ENCODE assay signal across 28 mouse cellular contexts in genomic region chr3:126383276-126383675, GRCm38 (mm10). TPM values are rescaled to one million over a fixed set of nuclear protein-coding genes. Genes with fewer than 3 reads are reported as not detected.
A peak's percentile ranks its signal among the peaks of the same experiment; 100 is the strongest.
DNase-seq lines count a peak whose midpoint lies in the region; ATAC-seq and TF ChIP-seq lines count a peak whose summit lies in the region.
"Had no signal": no experiment of that assay in that cellular context is flagged by ENCODE, and none has a peak within 500 bp of the region (broad histone marks: within the 10 kb centered on the region; RNA-seq: fewer than 3 reads in every experiment).

No protein-coding gene starts in this region.

- H3K4me1 ChIP-seq in forebrain, postnatal 0 days (ENCODE audit: insufficient read depth): no peaks in the 10 kb centered on the region
- H3K4me1 ChIP-seq in forebrain, embryonic 11.5 days (replicated peaks; ENCODE audit: control insufficient read depth, insufficient read depth, low read length): no peaks in the 10 kb centered on the region
- H3K4me1 ChIP-seq: heart, embryonic 10.5 days; heart, embryonic 15.5 days; liver, embryonic 12.5 days; megakaryocyte, embryonic 14.5 days; midbrain, embryonic 13.5 days had no signal

- no peaks in the 10 kb centered on the region for H3K9me3 ChIP-seq in forebrain, postnatal 0 days (ENCODE audit: low read length)
- H3K9me3 ChIP-seq in forebrain, embryonic 11.5 days (ENCODE audit: control insufficient read depth, low read length): no peaks in the 10 kb centered on the region
- H3K9me3 ChIP-seq: heart, embryonic 10.5 days; heart, embryonic 15.5 days; limb, embryonic 13.5 days; liver, embryonic 12.5 days; midbrain, embryonic 13.5 days had no signal

- no peaks in the 10 kb centered on the region for H3K36me3 ChIP-seq in forebrain, postnatal 0 days (ENCODE audit: insufficient read depth)
- H3K36me3 ChIP-seq in forebrain, embryonic 11.5 days (ENCODE audit: control insufficient read depth, insufficient read depth, low read length): no peaks in the 10 kb centered on the region
- H3K36me3 ChIP-seq: G1E; heart, embryonic 10.5 days; heart, embryonic 15.5 days; limb, embryonic 13.5 days; liver, embryonic 12.5 days; midbrain, embryonic 13.5 days had no signal

- H3K9ac ChIP-seq in forebrain, postnatal 0 days: no peak overlapping the region
- no peak overlapping the region for H3K9ac ChIP-seq in forebrain, embryonic 11.5 days (ENCODE audit: low read length)
- H3K9ac ChIP-seq: heart, embryonic 15.5 days; limb, embryonic 13.5 days; liver, embryonic 12.5 days; liver, postnatal 0 days; midbrain, embryonic 13.5 days had no signal

- DNase-seq in adrenal gland, postnatal 25 days: peak; percentile 5
- DNase-seq in adrenal gland, postnatal 14 days: no peak
- peak; percentile 26 for DNase-seq in forebrain, postnatal 0 days
- no peak for DNase-seq in forebrain, embryonic 11.5 days (ENCODE audit: low spot score)
- DNase-seq in lung, postnatal 14 days: peak; percentile 15
- no peak for DNase-seq in lung, adult 18-20 months
- DNase-seq: cerebellum, adult 9-11 months; gastrocnemius, postnatal 14 days; heart, adult 11 months; kidney, adult 8-10 months; kidney, postnatal 4 days; liver, postnatal 0 days; lung, postnatal 4 days; retina, postnatal 1 day; right cerebral cortex, postnatal 25 days; spleen, adult 18-20 months; thymus, postnatal 25 days had no signal

- 42% methylated on average over 6 of the region's 6 CpGs for WGBS in forebrain, postnatal 0 days
- 92% methylated on average over 6 of the region's 6 CpGs for WGBS in forebrain, embryonic 11.5 days

- no peaks in the 10 kb centered on the region for H3K27me3 ChIP-seq in forebrain, postnatal 0 days (ENCODE audit: insufficient read depth, low read length)
- H3K27me3 ChIP-seq in forebrain, embryonic 11.5 days (ENCODE audit: control insufficient read depth, insufficient read depth, low read length): no peaks in the 10 kb centered on the region
- H3K27me3 ChIP-seq: heart, embryonic 15.5 days; liver, embryonic 12.5 days; megakaryocyte, embryonic 14.5 days; midbrain, embryonic 13.5 days; Patski had no signal

- no peak overlapping the region for H3K4me2 ChIP-seq in forebrain, postnatal 0 days (ENCODE audit: low read depth)
- no peak overlapping the region for H3K4me2 ChIP-seq in forebrain, embryonic 11.5 days (ENCODE audit: low read depth, low read length, severe bottlenecking)
- H3K4me2 ChIP-seq: heart, embryonic 15.5 days; limb, embryonic 13.5 days; liver, embryonic 12.5 days; midbrain, embryonic 13.5 days had no signal

- 0 out of 2 replicates have a peak, but pooled peaks have one; percentile 34 for ATAC-seq in forebrain, postnatal 0 days
- no peak for ATAC-seq in forebrain, embryonic 11.5 days (replicated peaks; ENCODE audit: low FRiP score)
- ATAC-seq in megakaryocyte-erythroid progenitor cell, adult 5-6 weeks (replicated peaks; ENCODE audit: low FRiP score, low TSS enrichment, poor library complexity, severe bottlenecking): no peak
- ATAC-seq: intestine, embryonic 16.5 days; liver, embryonic 12.5 days; liver, postnatal 0 days; midbrain, embryonic 13.5 days; Patski had no signal

- no peak for TF ChIP-seq CTCF in forebrain, postnatal 0 days (IDR thresholded peaks at IDR 0.05; ENCODE audit: low read depth)

- no peak overlapping the region for H3K27ac ChIP-seq in forebrain, postnatal 0 days (ENCODE audit: low read depth, low read length)
- no peak overlapping the region for H3K27ac ChIP-seq in forebrain, embryonic 11.5 days (ENCODE audit: low read depth, low read length)
- H3K27ac ChIP-seq: heart, embryonic 10.5 days; heart, embryonic 15.5 days; kidney, postnatal 0 days; limb, embryonic 13.5 days; liver, embryonic 12.5 days; midbrain, embryonic 13.5 days had no signal

- H3K4me3 ChIP-seq in forebrain, postnatal 0 days (ENCODE audit: low read depth, low read length): no peak overlapping the region
- H3K4me3 ChIP-seq in forebrain, embryonic 11.5 days (ENCODE audit: low read depth, low read length): no peak overlapping the region
- H3K4me3 ChIP-seq: heart, embryonic 10.5 days; heart, embryonic 15.5 days; limb, embryonic 13.5 days; liver, embryonic 12.5 days; megakaryocyte, embryonic 14.5 days; midbrain, embryonic 13.5 days had no signal

RNA-seq across cellular contexts. Expression of gene Arsj, which starts 19.8 kb away (rescaled TPM):
- not detected in 2 replicates for total RNA-seq in adrenal gland, postnatal 25 days (2021)
- total RNA-seq in adrenal gland, postnatal 14 days (2021): 0.26 and 0.56 TPM in 2 replicates
- total RNA-seq in forebrain, postnatal 0 days (2014; rRNA removed): 0.69 and 1.0 TPM in 2 replicates
- polyA plus RNA-seq in forebrain, postnatal 0 days (2015; fragmentation: Nextera tagmentation; extraction: Ambion mirVana): 0.24 and 0.54 TPM in 2 replicates
- 0.15 and 0.20 TPM in 2 replicates for polyA plus RNA-seq in forebrain, embryonic 11.5 days (2014; fragmentation: Nextera tagmentation; extraction: Ambion mirVana)
- not detected in 2 replicates for total RNA-seq in megakaryocyte-erythroid progenitor cell, adult 5-6 weeks (2014; fragmentation: Nextera tagmentation)
- not detected in 2 replicates for total RNA-seq in megakaryocyte-erythroid progenitor cell, adult 5-6 weeks (2017)
- polyA plus RNA-seq: G1E; heart, embryonic 10.5 days; liver, embryonic 12.5 days; liver, postnatal 0 days had no signal

Comparison
In these comparisons a context has a peak if more than half of its experiments do, and no peak if none do; other contexts are left out.
1. DNase-seq: peak in adrenal gland, postnatal 25 days (single experiment), forebrain, postnatal 0 days (single experiment) and lung, postnatal 14 days (single experiment); none in adrenal gland, postnatal 14 days (single experiment), forebrain, embryonic 11.5 days (single experiment) and lung, adult 18-20 months (0 of 2).